Mouse (Mus musculus): ENCODE results near the gene Ms4a18. TPM values are rescaled to one million over a fixed set of nuclear protein-coding genes. Genes with fewer than 3 reads are reported as not detected.

Ms4a18 gene
- polyA plus RNA-seq, 2 experiments, result not detected

- no peaks in the 10 kb centered on the region for H3K9me3 ChIP-seq (ENCODE audit: control insufficient read depth, low read length)
- H3K9ac ChIP-seq (replicated peaks), result no peak overlapping the region
- whole genome bisulfite sequencing (ENCODE audit: insufficient replicate concordance), result 26% methylated on average over 6 of the region's 6 CpGs
- no peaks in the 10 kb centered on the region for H3K36me3 ChIP-seq (replicated peaks; ENCODE audit: control insufficient read depth, insufficient read depth, low read depth)
- H3K4me3 ChIP-seq (ENCODE audit: insufficient read depth in 1 of 2, low read depth in 2 of 2, low read length in 2 of 2), result no peak overlapping the region
- H3K27me3 ChIP-seq (ENCODE audit: control insufficient read depth, insufficient read depth, low read length), result no peaks in the 10 kb centered on the region
- DNase-seq (ENCODE audit: low read depth in 3 of 3, low spot score in 3 of 3) (no peak), ATAC-seq (ENCODE audit: insufficient read depth) (no peak)
- no peak overlapping the region for H3K4me2 ChIP-seq (ENCODE audit: low read depth)
- peaks cover 0 to 5% of the 10 kb centered on the region in 2 experiments; a peak in 1 of 4 replicates for H3K4me1 ChIP-seq (replicated peaks; ENCODE audit: control insufficient read depth in 2 of 2, insufficient read depth in 2 of 2, low read length in 1 of 2)
- TF ChIP-seq EP300 (IDR thresholded peaks at IDR 0.05; ENCODE audit: low read depth) (no peak), CTCF (IDR thresholded peaks at IDR 0.05; ENCODE audit: low read depth) (no peak)
- no peak overlapping the region for H3K27ac ChIP-seq
Measured at GRCm38 (mm10) chr19:11048009-11048408, 30.2 kb upstream of the Ms4a18 start.

GRCm38 (mm10) chr19:11044996-11045711 lies 27.3 kb upstream of the Ms4a18 start:
- WGBS (ENCODE audit: insufficient replicate concordance), result 4% methylated on average over 38 of the region's 40 CpGs
- Histone ChIP-seq H3K27ac (no peak overlapping the region), H3K36me3 (replicated peaks; ENCODE audit: control insufficient read depth, insufficient read depth, low read depth) (no peaks in the 10 kb centered on the region), H3K9ac (replicated peaks) (no peak overlapping the region), H3K4me1 (replicated peaks; ENCODE audit: control insufficient read depth in 2 of 2, insufficient read depth in 2 of 2, low read length in 1 of 2) (peaks cover 0 to 5% of the 10 kb centered on the region in 2 experiments; a peak in 1 of 4 replicates), H3K9me3 (ENCODE audit: control insufficient read depth, low read length) (no peaks in the 10 kb centered on the region), H3K4me2 (ENCODE audit: low read depth) (peak overlapping the region; percentile 53), H3K4me3 (ENCODE audit: insufficient read depth in 1 of 2, low read depth in 2 of 2, low read length in 2 of 2) (0 out of 4 replicates have a peak overlapping the region, but pooled peaks of 1 of the 2 experiments have one; percentile 44), H3K27me3 (ENCODE audit: control insufficient read depth, insufficient read depth, low read length) (no peaks in the 10 kb centered on the region)
- TF ChIP-seq CTCF (IDR thresholded peaks at IDR 0.05; ENCODE audit: low read depth) (peak; percentile 70), EP300 (IDR thresholded peaks at IDR 0.05; ENCODE audit: low read depth) (no peak)
- DNase-seq (ENCODE audit: low read depth in 3 of 3, low spot score in 3 of 3) (peak; percentile 18 to 29 (median 29)), ATAC-seq (ENCODE audit: insufficient read depth) (peak; percentile 95)

GRCm38 (mm10) chr19:11044671-11044995 lies 26.8 kb upstream of the Ms4a18 start:
- ATAC-seq (ENCODE audit: insufficient read depth), result no peak
- Histone ChIP-seq H3K27me3 (ENCODE audit: control insufficient read depth, insufficient read depth, low read length) (no peaks in the 10 kb centered on the region), H3K9ac (replicated peaks) (no peak overlapping the region), H3K36me3 (replicated peaks; ENCODE audit: control insufficient read depth, insufficient read depth, low read depth) (no peaks in the 10 kb centered on the region), H3K9me3 (ENCODE audit: control insufficient read depth, low read length) (no peaks in the 10 kb centered on the region), H3K4me3 (ENCODE audit: insufficient read depth in 1 of 2, low read depth in 2 of 2, low read length in 2 of 2) (no peak overlapping the region), H3K4me2 (ENCODE audit: low read depth) (peak overlapping the region; percentile 53), H3K4me1 (replicated peaks; ENCODE audit: control insufficient read depth in 2 of 2, insufficient read depth in 2 of 2, low read length in 1 of 2) (peaks cover 0 to 4% of the 10 kb centered on the region in 2 experiments; a peak in 1 of 4 replicates), H3K27ac (no peak overlapping the region)
- 23% methylated on average over 5 of the region's 5 CpGs for WGBS (ENCODE audit: insufficient replicate concordance)
- TF ChIP-seq CTCF (IDR thresholded peaks at IDR 0.05; ENCODE audit: low read depth) (no peak), EP300 (IDR thresholded peaks at IDR 0.05; ENCODE audit: low read depth) (no peak)
- no peak for DNase-seq (ENCODE audit: low read depth in 3 of 3, low spot score in 3 of 3)

GRCm38 (mm10) chr19:11037570-11037969 lies 19.7 kb upstream of the Ms4a18 start:
- no peaks in the 10 kb centered on the region for H3K9me3 ChIP-seq (ENCODE audit: control insufficient read depth, low read length)
- ATAC-seq (ENCODE audit: insufficient read depth) (no peak), DNase-seq (ENCODE audit: low read depth in 3 of 3, low spot score in 3 of 3) (no peak)
- no peaks in the 10 kb centered on the region for H3K36me3 ChIP-seq (replicated peaks; ENCODE audit: control insufficient read depth, insufficient read depth, low read depth)
- no peak overlapping the region for H3K4me3 ChIP-seq (ENCODE audit: insufficient read depth in 1 of 2, low read depth in 2 of 2, low read length in 2 of 2)
- no peaks in the 10 kb centered on the region for H3K27me3 ChIP-seq (ENCODE audit: control insufficient read depth, insufficient read depth, low read length)
- TF ChIP-seq CTCF (IDR thresholded peaks at IDR 0.05; ENCODE audit: low read depth) (no peak), EP300 (IDR thresholded peaks at IDR 0.05; ENCODE audit: low read depth) (no peak)
- H3K4me1 ChIP-seq (replicated peaks; ENCODE audit: control insufficient read depth in 2 of 2, insufficient read depth in 2 of 2, low read length in 1 of 2), result no peaks in the 10 kb centered on the region
- H3K4me2 ChIP-seq (ENCODE audit: low read depth), result no peak overlapping the region
- H3K27ac ChIP-seq, result no peak overlapping the region
- no peak overlapping the region for H3K9ac ChIP-seq (replicated peaks)

GRCm38 (mm10) chr19:11022382-11022781 lies 4.6 kb upstream of the Ms4a18 start:
- H3K4me2 ChIP-seq (ENCODE audit: low read depth), result no peak overlapping the region

More at GRCm38 (mm10) chr19:11022382-11022781, 4.6 kb upstream of the Ms4a18 start:
- DNase-seq (ENCODE audit: low read depth in 3 of 3, low spot score in 3 of 3) (no peak), ATAC-seq (ENCODE audit: insufficient read depth) (no peak)
- no peak overlapping the region for H3K4me3 ChIP-seq (ENCODE audit: insufficient read depth in 1 of 2, low read depth in 2 of 2, low read length in 2 of 2)
- H3K27me3 ChIP-seq (ENCODE audit: control insufficient read depth, insufficient read depth, low read length), result no peaks in the 10 kb centered on the region
- no peaks in the 10 kb centered on the region for H3K4me1 ChIP-seq (replicated peaks; ENCODE audit: control insufficient read depth in 2 of 2, insufficient read depth in 2 of 2, low read length in 1 of 2)
- TF ChIP-seq EP300 (IDR thresholded peaks at IDR 0.05; ENCODE audit: low read depth), result no peak
- no peak for TF ChIP-seq CTCF (IDR thresholded peaks at IDR 0.05; ENCODE audit: low read depth)
- H3K9ac ChIP-seq (replicated peaks), result no peak overlapping the region
- no peaks in the 10 kb centered on the region for H3K36me3 ChIP-seq (replicated peaks; ENCODE audit: control insufficient read depth, insufficient read depth, low read depth)
- H3K9me3 ChIP-seq (ENCODE audit: control insufficient read depth, low read length), result no peaks in the 10 kb centered on the region
- no peak overlapping the region for H3K27ac ChIP-seq
